Mouse (Mus musculus) bone marrow macrophage, adult 2 months (primary cell): ENCODE data around the gene Itpk1.

Experiments
- CTCF ChIP-seq: IDR thresholded peaks from 2 replicates; pipeline ENCODE4 v1.5.1; 2012; ENCODE audit warnings: low read depth, mild to moderate bottlenecking, low read length, moderate library complexity
- POLR2A ChIP-seq: IDR thresholded peaks from 2 replicates; pipeline ENCODE4 v1.6.1; 2012; ENCODE audit warnings: mild to moderate bottlenecking, low read depth, low read length, borderline replicate concordance

- no peak for TF ChIP-seq POLR2A
- TF ChIP-seq CTCF: no peak
Observed at GRCm38 (mm10) chr12:102625118-102625517, 79.6 kb downstream of the Itpk1 start.
